Mouse (Mus musculus) brain, embryonic 14.5 days (tissue): Measurements from ENCODE around the gene Zbtb32.

Experiments
- CTCF ChIP-seq: fragments of 200-500 bp; IDR thresholded peaks from 2 replicates; pipeline ENCODE4 v1.5.1; 2012; ENCODE audit warnings: inconsistent platforms, mild to moderate bottlenecking, moderate library complexity, borderline replicate concordance; ENCODE audit not compliant: insufficient read depth, insufficient read length; ENCODE audit errors: extremely low read depth
- POLR2A ChIP-seq: fragments of 200-500 bp; IDR thresholded peaks from 2 replicates; pipeline ENCODE4 v1.6.1; 2012; ENCODE audit warnings: mild to moderate bottlenecking, inconsistent platforms, borderline replicate concordance; ENCODE audit not compliant: poor library complexity, insufficient read depth, insufficient read length, severe bottlenecking; ENCODE audit errors: extremely low read depth

- no peak for TF ChIP-seq CTCF
- TF ChIP-seq POLR2A = no peak
Observed at GRCm38 (mm10) chr7:30557901-30558514, 40.7 kb downstream of the Zbtb32 start.
